Mouse (Mus musculus) stomach, postnatal 0 days (tissue): Measurements from ENCODE around the gene Aldoc. TPM values are rescaled to one million over a fixed set of nuclear protein-coding genes. Genes with fewer than 3 reads are reported as not detected.

Source experiments
- ATAC-seq: fragments of 200-750 bp; cut with Nextera tagmentation; 2 replicates; pipeline ENCODE4 v1.8.0; 2017; ENCODE audit not compliant: low FRiP score, low TSS enrichment
- DNase-seq: peaks from one replicate; pipeline ENCODE4 v3.0.0-alpha.2; 2016; ENCODE audit warnings: low spot score
- H3K27ac ChIP-seq: fragments of 300-500 bp; sonication (generic); replicated peaks from 2 replicates; pipeline ENCODE4 v1.5.1; 2014; ENCODE audit warnings: mild to moderate bottlenecking, control low read depth
- H3K27me3 ChIP-seq: fragments of 300-500 bp; sonication (generic); 2 replicates; pipeline ENCODE4 v1.6.1; 2014; ENCODE audit warnings: low read length; ENCODE audit not compliant: control insufficient read depth, insufficient read depth
- H3K36me3 ChIP-seq: fragments of 300-500 bp; sonication (generic); 2 replicates; pipeline ENCODE4 v1.6.1; 2014; ENCODE audit warnings: low read length, mixed read lengths; ENCODE audit not compliant: control insufficient read depth, insufficient read depth
- H3K4me1 ChIP-seq: fragments of 300-500 bp; sonication (generic); replicated peaks from 2 replicates; pipeline ENCODE4 v1.6.1; 2014; ENCODE audit warnings: antibody characterized with exemption; ENCODE audit not compliant: control insufficient read depth, insufficient read depth
- H3K4me2 ChIP-seq: fragments of 300-500 bp; sonication (generic); replicated peaks from 2 replicates; pipeline ENCODE4 v1.6.1; 2014; ENCODE audit warnings: low read depth, mild to moderate bottlenecking, control low read depth, moderate library complexity
- H3K4me3 ChIP-seq: fragments of 300-500 bp; sonication (generic); 2 replicates; pipeline ENCODE4 v1.5.1; 2014; ENCODE audit warnings: low read depth, low read length, control low read depth
- H3K9ac ChIP-seq: fragments of 300-500 bp; sonication (generic); 2 replicates; pipeline ENCODE4 v1.6.1; 2014; ENCODE audit warnings: mild to moderate bottlenecking, low read length, control low read depth, mixed read lengths
- H3K9me3 ChIP-seq: fragments of 300-500 bp; sonication (generic); 2 replicates; pipeline ENCODE4 v1.6.1; 2016; ENCODE audit warnings: low read length; ENCODE audit not compliant: control insufficient read depth
- CTCF ChIP-seq: IDR thresholded peaks from 2 replicates; pipeline ENCODE4 v1.5.1; 2016; ENCODE audit warnings: antibody characterized with exemption, low read depth, mild to moderate bottlenecking, moderate library complexity
- EP300 ChIP-seq: optimal IDR thresholded peaks from 2 replicates; pipeline ENCODE3; 2016; ENCODE audit warnings: antibody characterized with exemption
- WGBS: fragments of 180-500 bp; shearing (Covaris S2); extraction: QIAGEN DNeasy Blood & Tissue Kit; methylation state at CpG from one replicate; pipeline ENCODE4 v1.1.7; 2014; 5-methylcytosine and 5-hydroxymethylcytosine counted together
- polyA plus RNA-seq: library from polyadenylated mRNA; unstranded; fragments of >200 nt; fragmentation: Nextera tagmentation; extraction: Ambion mirVana; gene quantifications from 2 replicates; pipeline ENCODE4 v1.2.1, GENCODE M21; 2015

The Aldoc gene
- polyA plus RNA-seq, 1 experiment from 2014 or later, result 15.0 TPM

- no peak for DNase-seq
- no peak for TF ChIP-seq EP300
- 77% methylated on average over 3 of the region's 3 CpGs for WGBS
Measured at GRCm38 (mm10) chr11:78372166-78372565, 49.4 kb downstream of the Aldoc start.

GRCm38 (mm10) chr11:78372610-78373009 lies 49.8 kb downstream of the Aldoc start:
- Histone ChIP-seq H3K9ac (no peak overlapping the region), H3K36me3 (no peaks in the 10 kb centered on the region), H3K9me3 (no peaks in the 10 kb centered on the region), H3K4me2 (no peak overlapping the region), H3K4me3 (no peak overlapping the region), H3K27me3 (no peaks in the 10 kb centered on the region), H3K4me1 (no peaks in the 10 kb centered on the region; the same call in 1 of the 2 replicates), H3K27ac (no peak overlapping the region)
- ATAC-seq, result no peak
- no peak for DNase-seq
- no peak for TF ChIP-seq EP300
- no peak for TF ChIP-seq CTCF
- WGBS, result 51% methylated on average over 7 of the region's 7 CpGs

More at GRCm38 (mm10) chr11:78372166-78372565, 49.4 kb downstream of the Aldoc start:
- Histone ChIP-seq H3K27me3 (no peaks in the 10 kb centered on the region), H3K4me1 (no peaks in the 10 kb centered on the region; the same call in 1 of the 2 replicates), H3K27ac (no peak overlapping the region), H3K36me3 (no peaks in the 10 kb centered on the region), H3K4me2 (no peak overlapping the region), H3K9ac (no peak overlapping the region), H3K4me3 (no peak overlapping the region), H3K9me3 (no peaks in the 10 kb centered on the region)
- ATAC-seq, result no peak

GRCm38 (mm10) chr11:78374147-78374546 lies 51.4 kb downstream of the Aldoc start:
- TF ChIP-seq EP300, result no peak
- TF ChIP-seq CTCF, result no peak
- Histone ChIP-seq H3K36me3 (no peaks in the 10 kb centered on the region), H3K9me3 (no peaks in the 10 kb centered on the region), H3K27ac (no peak overlapping the region), H3K9ac (no peak overlapping the region), H3K27me3 (no peaks in the 10 kb centered on the region), H3K4me1 (no peaks in the 10 kb centered on the region; the same call in 1 of the 2 replicates), H3K4me3 (no peak overlapping the region), H3K4me2 (no peak overlapping the region)
- no peak for DNase-seq
- 73% methylated on average over 8 of the region's 8 CpGs for WGBS
- ATAC-seq, result no peak

Other genes with a start within 250 kb of the Aldoc start
- 12.8 and 15.0 TPM in 2 replicates for gene Eral1, start 242.6 kb upstream of the Aldoc start, polyA plus RNA-seq
- 5.1 and 5.6 TPM in 2 replicates for gene Fam222b, start 228.3 kb upstream of the Aldoc start, polyA plus RNA-seq
- 22.4 and 26.9 TPM in 2 replicates for gene Traf4, start 157.4 kb upstream of the Aldoc start, polyA plus RNA-seq
- 6.4 and 7.4 TPM in 2 replicates for gene Nek8, start 146.3 kb upstream of the Aldoc start, polyA plus RNA-seq
- gene Tlcd1, start 146.3 kb upstream of the Aldoc start, polyA plus RNA-seq, result 41.3 and 45.6 TPM in 2 replicates
- 1,145 and 1,168 TPM in 2 replicates for gene Rpl23a, start 139.4 kb upstream of the Aldoc start, polyA plus RNA-seq
- gene Rab34, start 134.5 kb upstream of the Aldoc start, polyA plus RNA-seq, result 59.0 and 61.4 TPM in 2 replicates
- gene Proca1, start 129.6 kb upstream of the Aldoc start, polyA plus RNA-seq, result 0.98 and 1.0 TPM in 2 replicates
- 103 and 106 TPM in 2 replicates for gene Sdf2, start 77.2 kb upstream of the Aldoc start, polyA plus RNA-seq
- 11.1 and 11.7 TPM in 2 replicates for gene Supt6, start 77.0 kb upstream of the Aldoc start, polyA plus RNA-seq
- gene 2610507B11Rik, start 61.2 kb upstream of the Aldoc start, polyA plus RNA-seq, result 54.4 and 74.9 TPM in 2 replicates
- not detected in 2 replicates for gene BC030499, start 32.1 kb upstream of the Aldoc start, polyA plus RNA-seq
- 4.4 and 5.7 TPM in 2 replicates for gene Spag5, start 21.4 kb upstream of the Aldoc start, polyA plus RNA-seq
- 36.2 and 38.7 TPM in 2 replicates for gene Pigs, start 5.4 kb downstream of the Aldoc start, polyA plus RNA-seq
- 26.5 and 27.9 TPM in 2 replicates for gene Unc119, start 20.5 kb downstream of the Aldoc start, polyA plus RNA-seq
- gene Foxn1, start 63.6 kb downstream of the Aldoc start, polyA plus RNA-seq, result 1.9 and 2.6 TPM in 2 replicates
- gene Slc13a2, start 99.2 kb downstream of the Aldoc start, polyA plus RNA-seq, result 0.23 and 0.39 TPM in 2 replicates
- gene Slc46a1, start 142.7 kb downstream of the Aldoc start, polyA plus RNA-seq, result 16.4 and 16.9 TPM in 2 replicates
- gene Sarm1, start 174.8 kb downstream of the Aldoc start, polyA plus RNA-seq, result 0.89 and 1.1 TPM in 2 replicates
- 3.6 and 6.0 TPM in 2 replicates for gene Vtn, start 176.1 kb downstream of the Aldoc start, polyA plus RNA-seq
- 0.10 TPM in 1 of 2 replicates, not detected in the other for gene Sebox, start 180.5 kb downstream of the Aldoc start, polyA plus RNA-seq
- 28.4 and 32.1 TPM in 2 replicates for gene Tmem199, start 189.2 kb downstream of the Aldoc start, polyA plus RNA-seq
- gene Poldip2, start 189.2 kb downstream of the Aldoc start, polyA plus RNA-seq, result 91.1 and 95.9 TPM in 2 replicates
- gene Tnfaip1, start 213.4 kb downstream of the Aldoc start, polyA plus RNA-seq, result 47.5 and 47.7 TPM in 2 replicates
- 163 and 168 TPM in 2 replicates for gene Ift20, start 213.4 kb downstream of the Aldoc start, polyA plus RNA-seq
- 63.2 and 68.2 TPM in 2 replicates for gene Tmem97, start 227.8 kb downstream of the Aldoc start, polyA plus RNA-seq